Mouse (Mus musculus) intestine, embryonic 16.5 days (tissue): ENCODE results near the gene Htr5a. TPM values are rescaled to one million over a fixed set of nuclear protein-coding genes. Genes with fewer than 3 reads are reported as not detected.

Experiments used
- ATAC-seq: fragments of 200-750 bp; cut with Nextera tagmentation; 2 replicates; pipeline ENCODE4 v1.8.0; 2017; ENCODE audit warnings: moderate TSS enrichment, moderate library complexity
- H3K27ac ChIP-seq: fragments of 300-500 bp; sonication (generic); 2 replicates; pipeline ENCODE4 v1.5.1; 2014; ENCODE audit warnings: mild to moderate bottlenecking, low read length
- H3K27me3 ChIP-seq: fragments of 300-500 bp; sonication (generic); replicated peaks from 2 replicates; pipeline ENCODE4 v1.6.1; 2014; ENCODE audit warnings: low read length, control low read depth, mixed read lengths; ENCODE audit not compliant: control insufficient read depth, insufficient read depth
- H3K36me3 ChIP-seq: fragments of 300-500 bp; sonication (generic); 2 replicates; pipeline ENCODE4 v1.6.1; 2014; ENCODE audit warnings: low read length, control low read depth; ENCODE audit not compliant: control insufficient read depth, insufficient read depth
- H3K4me1 ChIP-seq: fragments of 300-500 bp; sonication (generic); 2 replicates; pipeline ENCODE4 v1.6.1; 2014; ENCODE audit warnings: low read length, control low read depth, mixed read lengths; ENCODE audit not compliant: control insufficient read depth, insufficient read depth
- H3K4me2 ChIP-seq: fragments of 300-500 bp; sonication (generic); 2 replicates; pipeline ENCODE4 v1.6.1; 2014; ENCODE audit warnings: low read depth, low read length, control low read depth
- H3K4me3 ChIP-seq: fragments of 300-500 bp; sonication (generic); 2 replicates; pipeline ENCODE4 v1.5.1; 2014; ENCODE audit warnings: mild to moderate bottlenecking, low read length
- H3K9ac ChIP-seq: fragments of 300-500 bp; sonication (generic); 2 replicates; pipeline ENCODE4 v1.6.1; 2014; ENCODE audit warnings: low read depth, low read length
- H3K9me3 ChIP-seq: fragments of 300-500 bp; sonication (generic); 2 replicates; pipeline ENCODE4 v1.6.1; 2016; ENCODE audit warnings: low read length, control low read depth; ENCODE audit not compliant: control insufficient read depth
- WGBS: fragments of 180-500 bp; shearing (Covaris S2); extraction: QIAGEN DNeasy Blood & Tissue Kit; methylation state at CpG from one replicate; pipeline ENCODE4 v1.1.7; 2014; 5-methylcytosine and 5-hydroxymethylcytosine counted together
- polyA plus RNA-seq: library from polyadenylated mRNA; unstranded; fragments of >200 nt; fragmentation: Nextera tagmentation; extraction: Ambion mirVana; gene quantifications from 2 replicates; pipeline ENCODE4 v1.2.1, GENCODE M21; 2015

The Htr5a gene
- polyA plus RNA-seq, 1 experiment from 2014 or later = not detected

GRCm38 (mm10) chr5:27838061-27838460, 3.9 kb upstream of the Htr5a start:
- Histone ChIP-seq H3K4me2 (no peak overlapping the region), H3K4me1 (no peaks in the 10 kb centered on the region), H3K27me3 (peaks cover 12% of the 10 kb centered on the region), H3K9me3 (no peaks in the 10 kb centered on the region), H3K9ac (no peak overlapping the region), H3K4me3 (no peak overlapping the region), H3K27ac (no peak overlapping the region), H3K36me3 (no peaks in the 10 kb centered on the region)
- 29% methylated on average over 4 of the region's 4 CpGs for WGBS
- ATAC-seq = no peak

DNA sequence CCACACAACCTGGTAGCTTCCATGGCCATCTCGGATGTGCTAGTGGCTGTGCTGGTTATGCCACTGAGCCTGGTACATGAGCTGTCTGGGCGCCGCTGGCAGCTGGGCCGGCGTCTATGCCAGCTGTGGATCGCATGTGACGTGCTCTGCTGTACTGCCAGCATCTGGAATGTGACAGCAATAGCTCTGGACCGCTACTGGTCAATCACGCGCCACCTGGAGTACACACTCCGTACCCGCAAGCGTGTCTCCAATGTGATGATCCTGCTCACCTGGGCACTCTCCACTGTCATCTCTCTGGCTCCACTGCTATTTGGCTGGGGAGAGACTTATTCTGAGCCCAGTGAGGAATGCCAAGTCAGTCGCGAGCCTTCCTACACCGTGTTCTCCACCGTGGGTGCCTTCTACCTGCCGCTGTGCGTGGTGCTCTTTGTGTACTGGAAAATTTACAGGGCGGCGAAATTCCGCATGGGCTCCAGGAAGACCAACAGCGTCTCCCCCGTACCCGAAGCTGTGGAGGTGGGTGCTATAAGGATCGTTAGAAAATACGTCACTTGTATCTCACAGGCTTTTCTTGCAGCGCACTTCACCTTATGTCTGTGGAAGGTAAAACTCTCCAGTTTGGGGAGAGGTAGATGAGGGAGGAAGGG, 847 bp downstream of the Htr5a start:
- no peak overlapping the region for H3K9ac ChIP-seq
- 66% methylated on average over 28 of the region's 28 CpGs for WGBS
- H3K27me3 ChIP-seq = peaks cover 12% of the 10 kb centered on the region
- H3K9me3 ChIP-seq = no peaks in the 10 kb centered on the region
- no peak overlapping the region for H3K4me2 ChIP-seq
- no peak overlapping the region for H3K4me3 ChIP-seq
- no peak for ATAC-seq
- no peaks in the 10 kb centered on the region for H3K36me3 ChIP-seq
- H3K27ac ChIP-seq = no peak overlapping the region
- no peaks in the 10 kb centered on the region for H3K4me1 ChIP-seq

GRCm38 (mm10) chr5:27846979-27847378, 5.0 kb downstream of the Htr5a start:
- no peak overlapping the region for H3K9ac ChIP-seq
- no peaks in the 10 kb centered on the region for H3K4me1 ChIP-seq
- H3K36me3 ChIP-seq = no peaks in the 10 kb centered on the region
- whole genome bisulfite sequencing = 54% methylated on average over 5 of the region's 5 CpGs
- H3K27me3 ChIP-seq = peaks cover 6% of the 10 kb centered on the region
- no peak overlapping the region for H3K4me3 ChIP-seq
- no peak overlapping the region for H3K4me2 ChIP-seq
- no peaks in the 10 kb centered on the region for H3K9me3 ChIP-seq
- no peak for ATAC-seq
- no peak overlapping the region for H3K27ac ChIP-seq

GRCm38 (mm10) chr5:27854290-27854689, 12.3 kb downstream of the Htr5a start:
- no peaks in the 10 kb centered on the region for H3K9me3 ChIP-seq
- H3K4me1 ChIP-seq = no peaks in the 10 kb centered on the region
- no peak overlapping the region for H3K4me2 ChIP-seq
- H3K27ac ChIP-seq = no peak overlapping the region
- 63% methylated on average over 1 of the region's 1 CpGs for WGBS
- H3K9ac ChIP-seq = no peak overlapping the region
- ATAC-seq = no peak
- no peaks in the 10 kb centered on the region for H3K27me3 ChIP-seq
- no peaks in the 10 kb centered on the region for H3K36me3 ChIP-seq
- no peak overlapping the region for H3K4me3 ChIP-seq

GRCm38 (mm10) chr5:27855726-27856125, 13.8 kb downstream of the Htr5a start:
- ATAC-seq = no peak
- H3K9me3 ChIP-seq = no peaks in the 10 kb centered on the region

GRCm38 (mm10) chr5:27873240-27874082, 31.5 kb downstream of the Htr5a start:
- Histone ChIP-seq H3K4me1 (no peaks in the 10 kb centered on the region), H3K36me3 (no peaks in the 10 kb centered on the region), H3K9ac (no peak overlapping the region), H3K4me2 (no peak overlapping the region), H3K4me3 (no peak overlapping the region), H3K9me3 (no peaks in the 10 kb centered on the region), H3K27ac (no peak overlapping the region), H3K27me3 (no peaks in the 10 kb centered on the region)
- ATAC-seq = no peak
- WGBS = 56% methylated on average over 8 of the region's 8 CpGs

More at GRCm38 (mm10) chr5:27855726-27856125, 13.8 kb downstream of the Htr5a start:
- Histone ChIP-seq H3K4me3 (no peak overlapping the region), H3K4me1 (no peaks in the 10 kb centered on the region), H3K36me3 (no peaks in the 10 kb centered on the region), H3K9ac (no peak overlapping the region), H3K27me3 (no peaks in the 10 kb centered on the region), H3K4me2 (no peak overlapping the region), H3K27ac (no peak overlapping the region)
- 75% methylated on average over 2 of the region's 2 CpGs for WGBS

DNA sequence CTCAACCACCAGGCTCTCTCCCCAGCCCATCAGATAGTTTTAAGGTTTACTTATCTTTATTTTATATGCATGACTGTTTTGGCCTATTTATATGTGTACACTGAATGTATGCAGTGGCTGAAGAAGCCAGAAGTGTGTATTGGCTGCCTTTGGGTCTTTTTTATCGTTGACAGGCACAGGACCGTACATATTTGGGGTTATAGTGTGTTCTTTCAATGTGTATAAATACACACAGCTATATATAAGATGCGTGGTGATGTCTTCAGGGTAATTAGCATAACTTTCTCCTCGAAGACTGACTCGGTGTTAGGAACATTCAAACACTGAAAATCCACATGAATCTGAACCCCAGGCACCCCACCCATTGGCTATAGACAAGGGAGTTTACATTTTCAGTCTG, 32.3 kb downstream of the Htr5a start:
- Histone ChIP-seq H3K27me3 (no peaks in the 10 kb centered on the region), H3K9me3 (no peaks in the 10 kb centered on the region), H3K4me3 (no peak overlapping the region), H3K36me3 (no peaks in the 10 kb centered on the region), H3K27ac (no peak overlapping the region), H3K4me1 (no peaks in the 10 kb centered on the region), H3K4me2 (no peak overlapping the region), H3K9ac (no peak overlapping the region)
- WGBS = 76% methylated on average over 5 of the region's 5 CpGs
- ATAC-seq = no peak

GRCm38 (mm10) chr5:27875341-27876105, 33.6 kb downstream of the Htr5a start:
- Histone ChIP-seq H3K4me1 (no peaks in the 10 kb centered on the region), H3K27ac (no peak overlapping the region), H3K9ac (no peak overlapping the region), H3K4me2 (no peak overlapping the region), H3K27me3 (no peaks in the 10 kb centered on the region), H3K36me3 (no peaks in the 10 kb centered on the region), H3K4me3 (no peak overlapping the region), H3K9me3 (no peaks in the 10 kb centered on the region)
- WGBS = 56% methylated on average over 4 of the region's 4 CpGs
- ATAC-seq = no peak

DNA sequence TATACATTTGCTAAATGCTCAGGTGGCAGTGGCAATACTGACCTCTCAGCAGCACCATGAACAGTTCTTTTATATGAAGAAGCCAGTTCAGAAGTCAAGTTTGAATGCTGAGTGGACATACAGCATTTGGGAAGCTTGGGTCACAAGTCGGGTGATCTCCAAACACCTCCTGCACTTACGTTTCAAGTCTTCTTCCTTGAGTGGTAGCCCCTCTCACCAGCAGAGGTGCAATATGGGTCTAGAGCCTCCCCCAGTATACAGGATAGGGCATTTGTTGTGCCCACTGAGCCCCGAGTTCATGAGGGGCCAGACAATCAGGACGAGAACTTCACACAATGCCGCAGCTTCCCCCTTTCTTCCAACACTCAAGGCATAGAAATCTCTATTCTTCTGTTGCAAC, 36.4 kb downstream of the Htr5a start:
- WGBS = 87% methylated on average over 5 of the region's 5 CpGs
- Histone ChIP-seq H3K4me2 (no peak overlapping the region), H3K36me3 (no peaks in the 10 kb centered on the region), H3K4me3 (no peak overlapping the region), H3K9me3 (no peaks in the 10 kb centered on the region), H3K9ac (no peak overlapping the region), H3K27ac (no peak overlapping the region), H3K4me1 (no peaks in the 10 kb centered on the region), H3K27me3 (no peaks in the 10 kb centered on the region)
- ATAC-seq = no peak
